Mouse (Mus musculus): Measurements from ENCODE around the gene Hinfp.

Gene Hinfp

DNA sequence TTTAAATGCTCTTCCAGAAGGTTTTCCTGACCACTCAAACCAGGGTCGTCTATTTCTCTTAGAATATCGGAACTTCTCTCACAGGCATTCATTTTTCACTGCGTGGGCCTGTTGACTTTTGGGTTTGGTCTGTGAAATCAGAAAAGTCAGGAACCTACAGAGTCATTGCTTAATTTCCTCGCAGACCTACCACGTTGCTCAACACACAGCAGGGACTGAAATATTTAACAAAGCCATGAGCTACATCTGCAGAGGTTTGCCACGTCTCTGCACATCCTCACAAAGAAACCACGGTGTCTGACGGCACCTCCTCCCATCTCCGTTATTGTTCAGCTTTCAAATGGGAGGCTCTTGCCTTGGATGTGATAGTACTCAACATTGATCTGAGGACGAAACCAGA, 46.5 kb downstream of the Hinfp start:
- DNase-seq (ENCODE audit: low read depth, low spot score), result no peak

DNA sequence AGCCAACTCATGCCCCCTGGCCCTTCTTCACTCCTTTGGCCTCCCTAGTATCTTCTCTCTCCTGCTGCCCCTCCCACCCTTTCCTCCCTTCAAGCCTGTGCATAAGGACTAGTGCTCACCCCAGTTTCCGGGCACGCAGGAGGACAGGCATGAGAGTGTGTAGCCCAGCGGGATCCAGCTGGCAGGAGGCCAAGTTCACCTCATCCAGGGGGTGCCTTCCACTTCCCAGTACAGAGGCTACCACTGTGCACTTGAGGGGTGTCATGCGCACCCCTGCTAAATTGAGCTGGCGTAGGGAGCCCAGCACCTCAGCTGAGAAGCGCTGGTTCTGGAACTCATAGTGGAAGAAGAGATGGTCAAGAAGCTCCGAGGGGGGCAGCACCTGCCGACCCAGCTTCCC, 49.3 kb downstream of the Hinfp start:
- no peak for DNase-seq (ENCODE audit: low read depth, low spot score)

DNA sequence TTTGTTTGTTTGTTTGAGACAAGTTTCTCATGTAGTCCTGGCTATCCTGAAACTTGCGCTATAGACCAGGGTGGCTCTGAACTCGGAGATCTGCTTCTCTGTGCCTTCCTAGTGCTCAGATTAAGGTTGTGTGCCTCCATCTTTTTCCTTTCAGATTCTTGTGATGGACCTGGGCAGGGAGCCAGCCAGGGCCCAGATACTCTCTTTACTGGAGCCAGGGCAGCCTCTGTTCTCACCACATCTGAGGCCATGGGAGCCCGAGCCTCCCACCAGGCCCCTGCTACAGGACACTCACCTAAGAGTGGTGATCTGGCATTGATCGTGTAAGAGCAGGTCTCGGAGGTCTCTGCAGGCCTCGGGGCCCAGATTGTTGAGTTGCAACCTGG, 50.3 kb downstream of the Hinfp start:
- DNase-seq (ENCODE audit: low read depth, low spot score), result no peak

DNA sequence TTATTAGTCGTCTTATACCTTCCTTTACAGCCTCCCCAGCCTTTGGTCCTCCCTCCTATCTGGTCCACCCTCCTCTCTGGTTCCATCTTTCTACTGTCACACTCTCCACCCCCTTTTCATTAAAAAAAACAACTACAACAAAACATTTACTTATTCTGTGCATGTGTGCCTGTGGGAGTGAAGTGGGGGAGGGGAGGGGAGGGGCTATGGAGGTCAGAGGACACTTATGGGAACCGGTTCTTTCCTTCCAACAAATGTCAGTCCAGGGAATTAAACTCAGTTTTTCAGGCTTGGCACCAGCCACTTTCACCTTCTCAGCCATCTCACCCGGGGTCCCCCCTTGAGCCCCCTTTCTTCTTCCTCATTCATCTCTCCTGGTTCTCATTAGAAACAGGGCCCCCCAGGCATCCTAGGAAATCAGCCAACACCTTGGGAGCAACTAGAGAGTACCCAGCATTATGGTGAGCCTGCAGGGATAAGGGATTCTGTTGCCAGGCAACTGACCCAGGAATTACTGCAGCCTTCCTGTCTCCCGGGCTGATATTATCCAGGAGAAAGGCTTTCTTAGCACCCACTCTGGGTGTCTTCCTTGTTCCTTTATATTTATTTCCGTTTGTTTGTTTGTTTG, 50.8 kb downstream of the Hinfp start:
- DNase-seq (ENCODE audit: low read depth, low spot score), result no peak

DNA sequence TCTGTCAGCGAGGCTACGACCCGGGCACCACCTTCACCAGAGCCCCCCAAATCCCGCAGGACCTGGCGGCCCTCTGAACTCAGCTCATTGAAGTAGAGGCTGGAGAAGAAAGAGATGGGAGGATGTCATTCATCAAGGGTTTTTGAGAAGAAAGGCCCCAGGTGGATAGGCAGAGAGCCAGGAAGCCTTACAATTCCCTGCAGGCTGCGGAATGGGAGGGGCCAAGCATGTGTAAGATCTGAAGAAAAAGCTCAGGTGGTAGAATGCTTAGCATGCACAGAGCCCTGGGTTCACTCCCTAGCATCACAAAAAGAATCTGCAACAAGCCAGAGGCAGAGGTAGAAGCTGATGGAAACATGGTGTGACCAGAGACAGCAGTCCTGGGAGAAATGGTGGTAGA, 52.0 kb downstream of the Hinfp start:
- no peak for DNase-seq (ENCODE audit: low read depth, low spot score)

DNA sequence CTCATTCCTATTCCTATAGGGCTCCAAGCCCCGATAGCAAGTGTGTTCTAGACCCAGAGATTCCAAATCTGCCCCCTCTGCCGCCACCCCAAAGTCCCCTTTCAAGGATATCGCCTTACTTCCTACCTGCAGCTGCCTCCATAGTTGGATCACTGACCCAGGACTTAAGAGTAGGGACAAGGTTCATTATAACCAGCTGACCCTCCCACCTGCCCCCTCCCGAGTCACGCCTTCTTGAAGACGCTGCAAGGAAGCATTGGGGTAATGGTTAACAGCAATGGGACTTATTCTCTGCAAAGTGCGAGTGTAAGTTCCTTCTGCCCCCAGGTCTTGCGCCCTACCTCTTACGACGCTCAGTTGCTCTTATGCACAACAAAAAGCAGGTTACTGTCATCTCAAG, 54.2 kb downstream of the Hinfp start, which contains the start of gene Pdzd3:
Pdzd3 (minus strand) TSS at position 158 of the 400 bp plus-strand sequence.
- DNase-seq (ENCODE audit: low read depth, low spot score), result no peak

DNA sequence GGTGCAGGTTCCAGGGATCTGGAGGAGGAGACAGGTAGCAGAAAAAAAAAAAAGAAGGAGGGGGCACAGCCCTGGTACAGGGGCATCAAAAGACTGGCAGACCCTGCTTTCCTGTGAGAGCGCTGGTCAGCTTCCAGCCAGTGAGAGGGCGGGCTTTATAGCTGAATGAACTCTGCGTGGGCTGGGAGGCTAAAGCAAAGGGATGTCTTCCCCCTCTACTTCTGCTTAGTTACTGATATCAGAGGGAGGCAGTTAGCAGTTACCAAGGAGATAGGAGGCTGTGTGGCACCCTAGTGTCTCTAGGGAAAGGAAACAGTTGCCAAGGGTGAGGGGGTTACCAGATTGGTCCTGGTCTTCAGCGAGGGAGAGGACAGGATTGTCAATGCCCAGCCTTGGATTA, 55.0 kb downstream of the Hinfp start:
- no peak for DNase-seq (ENCODE audit: low read depth, low spot score)

DNA sequence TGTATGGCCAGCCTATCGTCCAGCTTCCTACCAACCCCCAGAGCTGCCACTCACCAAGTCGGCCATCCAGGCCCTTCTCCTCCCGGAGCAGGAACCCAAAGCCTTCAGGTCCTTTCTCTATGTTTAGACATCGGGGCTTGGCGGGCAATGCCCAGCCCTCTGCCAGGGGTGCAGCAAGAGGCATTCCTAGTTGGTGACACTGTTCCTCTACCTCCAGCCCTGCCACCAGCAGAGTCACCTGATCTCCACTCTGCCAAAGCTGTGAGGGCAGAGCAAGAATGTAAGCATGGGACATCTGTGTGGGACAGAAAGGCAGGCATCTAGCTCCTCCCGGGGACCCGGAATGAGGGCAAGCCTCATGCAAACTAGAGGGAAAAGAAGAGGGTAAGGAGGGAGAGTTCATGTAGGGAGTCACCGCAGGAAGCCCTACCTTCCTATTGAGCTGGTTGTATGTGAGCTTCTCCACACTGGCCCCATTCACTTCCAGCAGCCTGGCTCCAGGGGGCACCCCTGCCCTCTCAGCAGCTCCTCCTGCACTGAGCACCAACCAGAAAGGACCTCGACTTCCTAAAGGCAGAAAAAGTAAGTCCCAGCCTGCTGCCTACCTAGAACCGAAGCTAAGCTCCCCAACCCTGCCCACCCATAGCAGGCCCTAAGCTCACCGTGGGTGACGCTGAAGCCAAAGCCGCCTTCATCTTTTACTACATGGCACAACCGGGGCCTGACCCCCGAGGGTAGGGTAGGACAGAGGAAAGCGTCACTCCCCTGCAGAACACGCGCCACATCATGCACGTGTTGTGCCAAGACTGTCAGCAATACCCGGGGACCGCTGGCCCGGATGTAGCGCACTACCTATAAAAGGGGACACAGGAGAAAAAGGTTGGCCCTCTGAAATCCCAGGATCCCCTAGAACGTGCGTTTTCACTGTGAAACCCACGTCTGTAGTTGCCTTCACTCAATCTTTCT, 56.0 kb downstream of the Hinfp start:
- DNase-seq (ENCODE audit: low read depth, low spot score), result no peak

DNA sequence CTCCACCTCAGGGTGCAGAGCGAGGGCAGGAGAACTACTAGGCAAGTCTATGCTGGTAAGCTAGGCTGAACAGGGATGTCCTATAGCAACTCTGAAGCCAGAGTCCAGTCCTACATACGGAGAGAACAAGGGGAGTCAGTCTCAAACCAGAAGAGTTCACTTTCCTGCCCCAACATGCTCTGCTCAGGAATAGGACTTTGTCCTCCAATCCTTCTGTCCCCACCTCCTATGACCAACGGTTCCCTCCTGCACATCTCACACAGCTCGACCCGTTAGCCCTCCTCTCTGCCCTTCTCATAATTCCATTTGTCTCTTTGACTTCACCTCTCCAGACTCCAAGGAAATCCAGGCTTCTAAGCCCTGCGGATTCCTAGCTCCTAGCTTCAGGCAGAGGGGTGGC, 57.6 kb downstream of the Hinfp start:
- no peak for DNase-seq (ENCODE audit: low read depth, low spot score)

DNA sequence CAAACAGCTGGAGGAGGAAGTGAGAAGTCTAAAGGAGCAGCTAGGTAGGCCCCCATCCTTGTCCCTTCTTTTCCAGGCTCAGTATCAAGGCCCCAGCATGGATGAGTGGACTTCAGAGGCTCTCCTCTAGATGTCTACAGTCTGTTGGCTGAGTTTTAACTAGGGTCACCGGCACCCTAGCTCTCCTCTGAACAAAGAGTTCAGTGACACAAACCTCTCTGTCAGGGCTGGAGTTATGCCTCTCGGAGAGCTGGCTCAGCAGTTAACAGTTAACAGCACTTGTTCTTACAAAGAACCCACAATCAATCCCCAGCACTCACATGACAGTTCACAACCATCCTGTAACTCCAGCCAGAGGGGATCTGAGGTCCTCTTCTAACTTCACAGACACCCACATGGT, 61.9 kb downstream of the Hinfp start:
- DNase-seq (ENCODE audit: low read depth, low spot score), result no peak

All from WW6 (cell line).